Mouse (Mus musculus) heart, adult 11 months (tissue): ENCODE measurements around the gene Hdgfl2.

Experiments
- DNase-seq: peaks from one replicate; pipeline ENCODE4 v3.0.0; 2022

Gene Hdgfl2

DNA sequence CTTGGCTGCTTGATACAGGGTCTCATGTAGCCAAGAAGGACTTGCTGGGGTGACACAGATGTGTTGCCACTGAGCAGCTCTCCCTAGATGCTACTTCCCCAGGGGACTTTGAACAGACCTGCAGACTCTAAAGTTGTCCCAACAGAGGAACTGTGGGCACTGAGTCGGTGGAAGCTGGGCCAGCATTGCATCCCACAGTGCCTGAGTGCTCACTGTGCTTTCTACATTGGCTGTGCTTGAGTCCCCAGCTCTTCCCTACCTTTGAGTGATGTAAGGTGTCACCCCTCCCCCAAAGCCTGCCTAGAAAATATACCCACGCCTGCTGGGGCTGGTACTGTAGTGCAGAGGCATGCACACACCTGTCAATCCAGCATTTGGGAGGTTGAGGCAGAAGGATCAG lies 28.3 kb downstream of the Hdgfl2 start:
- peak; percentile 93 for DNase-seq

- peak; percentile 99 for DNase-seq
These were observed 29.1 kb downstream of the Hdgfl2 start for GRCm38 (mm10) chr17:56108334-56109044.

GRCm38 (mm10) chr17:56109219-56110051 lies 30.0 kb downstream of the Hdgfl2 start, which contains the start of gene Plin4:
Gene Plin4, minus strand, starts transcription at chr17:56109803.
- DNase-seq = peak; percentile 99

DNA sequence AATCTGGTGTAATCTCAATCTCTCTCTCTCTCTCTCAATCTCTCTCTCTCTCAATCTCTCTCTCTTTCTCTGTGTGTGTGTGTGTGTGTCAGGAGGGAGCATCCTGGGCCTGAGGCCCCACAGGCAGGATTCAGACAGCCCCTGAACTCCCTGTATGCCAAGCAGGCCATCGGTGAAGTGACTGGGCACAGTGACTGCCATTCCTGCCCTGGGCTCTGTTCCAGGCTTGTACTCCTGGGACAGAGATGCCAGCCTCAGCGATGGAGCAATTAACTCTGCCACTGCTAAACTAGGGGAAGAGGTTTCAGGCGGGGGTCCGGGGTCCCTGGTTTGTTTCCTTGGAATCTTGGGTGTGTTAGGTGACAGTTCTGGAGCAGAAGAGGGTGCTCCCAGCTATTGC lies 31.1 kb downstream of the Hdgfl2 start:
- peak; percentile 96 for DNase-seq

DNA sequence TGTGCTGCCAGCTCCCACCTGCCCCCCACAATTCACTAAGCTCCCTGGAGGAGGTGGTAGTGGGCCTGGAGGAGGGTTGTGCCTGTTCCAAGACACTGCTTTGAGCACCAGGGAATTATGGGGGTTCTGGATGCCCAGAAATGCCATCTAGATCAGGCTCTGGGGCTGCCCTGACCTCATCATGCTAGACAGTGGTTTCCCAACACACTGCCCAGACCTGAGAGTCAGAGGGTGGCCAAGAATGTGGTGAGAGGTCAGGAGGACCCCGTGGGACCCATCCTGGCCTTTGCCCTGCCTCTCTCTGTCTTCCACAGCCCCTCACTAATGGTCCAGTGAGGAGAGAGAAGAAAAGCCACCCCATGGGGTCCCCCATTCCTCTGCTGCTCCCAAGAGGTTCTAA lies 31.6 kb downstream of the Hdgfl2 start:
- peak; percentile 95 for DNase-seq

GRCm38 (mm10) chr17:56111864-56112263 lies 32.4 kb downstream of the Hdgfl2 start:
- DNase-seq = peak; percentile 96

- peak; percentile 90 for DNase-seq
These were observed 33.3 kb downstream of the Hdgfl2 start for GRCm38 (mm10) chr17:56112743-56113142.

- peak; percentile 92 for DNase-seq
These were observed 36.8 kb downstream of the Hdgfl2 start for GRCm38 (mm10) chr17:56116193-56116592.

- DNase-seq = peak; percentile 99
These were observed 37.8 kb downstream of the Hdgfl2 start, which contains the start of gene Plin5 for GRCm38 (mm10) chr17:56117251-56117710. Gene Plin5, minus strand, starts transcription at chr17:56117596.

- DNase-seq = no peak
These were observed 40.0 kb downstream of the Hdgfl2 start for GRCm38 (mm10) chr17:56119431-56119830.

- DNase-seq = peak; percentile 98
These were observed 40.8 kb downstream of the Hdgfl2 start for GRCm38 (mm10) chr17:56119981-56120880.

- peak; percentile 90 for DNase-seq
These were observed 42.4 kb downstream of the Hdgfl2 start, which contains the start of gene Lrg1 for GRCm38 (mm10) chr17:56121826-56122225. Gene Lrg1, minus strand, starts transcription at chr17:56122001.

DNA sequence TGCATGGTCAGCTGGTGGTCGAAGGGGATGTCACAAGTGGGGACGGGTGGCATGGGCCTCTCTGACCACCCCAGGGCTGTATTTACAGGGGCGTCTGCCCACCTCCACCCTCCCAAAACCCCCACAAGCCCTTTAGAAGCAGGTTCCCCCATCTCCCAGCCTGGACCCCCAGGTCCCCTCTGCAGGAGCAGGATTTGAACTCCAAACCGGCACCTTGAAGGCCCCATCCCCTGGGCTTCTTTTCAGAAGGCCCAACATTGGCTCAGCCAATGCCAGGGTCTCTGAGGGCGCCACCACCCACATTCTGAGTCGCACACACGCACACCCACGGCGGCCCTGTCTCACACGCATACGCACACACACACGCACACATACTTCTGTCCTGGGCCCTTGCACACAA lies 43.7 kb downstream of the Hdgfl2 start:
- peak; percentile 91 for DNase-seq

DNA sequence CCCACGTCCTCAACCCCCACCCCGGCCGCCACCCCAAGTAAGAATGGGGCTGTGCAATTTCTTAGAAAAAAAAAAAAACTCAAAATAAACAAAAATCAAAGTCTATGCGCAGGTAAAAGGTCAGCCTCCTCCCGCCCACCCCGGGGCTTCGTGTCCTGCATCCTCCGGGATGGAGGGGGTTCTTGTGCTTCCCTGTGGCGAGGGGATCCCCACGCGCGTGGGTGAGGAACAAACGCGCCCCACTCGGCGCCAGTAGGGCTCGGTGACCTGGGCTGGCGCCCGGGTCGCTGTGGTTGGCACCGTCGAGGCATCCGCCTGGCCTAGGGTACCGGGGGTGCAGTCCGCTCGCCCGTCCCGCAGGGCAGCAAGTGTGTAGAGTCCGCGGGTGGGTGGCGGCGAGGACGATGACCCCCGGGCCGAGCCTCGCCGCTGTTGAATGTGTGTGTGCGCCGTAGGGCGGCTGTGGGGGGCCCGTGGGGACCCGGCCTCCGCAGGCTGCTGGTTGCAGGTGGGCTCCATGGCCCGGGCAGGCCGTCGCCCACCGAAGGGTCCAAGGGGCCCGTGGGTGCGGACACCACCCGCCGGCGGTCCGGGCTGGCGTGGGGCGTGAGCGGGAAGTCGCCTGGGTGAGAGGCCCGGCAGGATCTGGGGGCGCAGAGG lies 44.4 kb downstream of the Hdgfl2 start:
- DNase-seq = peak; percentile 93

DNA sequence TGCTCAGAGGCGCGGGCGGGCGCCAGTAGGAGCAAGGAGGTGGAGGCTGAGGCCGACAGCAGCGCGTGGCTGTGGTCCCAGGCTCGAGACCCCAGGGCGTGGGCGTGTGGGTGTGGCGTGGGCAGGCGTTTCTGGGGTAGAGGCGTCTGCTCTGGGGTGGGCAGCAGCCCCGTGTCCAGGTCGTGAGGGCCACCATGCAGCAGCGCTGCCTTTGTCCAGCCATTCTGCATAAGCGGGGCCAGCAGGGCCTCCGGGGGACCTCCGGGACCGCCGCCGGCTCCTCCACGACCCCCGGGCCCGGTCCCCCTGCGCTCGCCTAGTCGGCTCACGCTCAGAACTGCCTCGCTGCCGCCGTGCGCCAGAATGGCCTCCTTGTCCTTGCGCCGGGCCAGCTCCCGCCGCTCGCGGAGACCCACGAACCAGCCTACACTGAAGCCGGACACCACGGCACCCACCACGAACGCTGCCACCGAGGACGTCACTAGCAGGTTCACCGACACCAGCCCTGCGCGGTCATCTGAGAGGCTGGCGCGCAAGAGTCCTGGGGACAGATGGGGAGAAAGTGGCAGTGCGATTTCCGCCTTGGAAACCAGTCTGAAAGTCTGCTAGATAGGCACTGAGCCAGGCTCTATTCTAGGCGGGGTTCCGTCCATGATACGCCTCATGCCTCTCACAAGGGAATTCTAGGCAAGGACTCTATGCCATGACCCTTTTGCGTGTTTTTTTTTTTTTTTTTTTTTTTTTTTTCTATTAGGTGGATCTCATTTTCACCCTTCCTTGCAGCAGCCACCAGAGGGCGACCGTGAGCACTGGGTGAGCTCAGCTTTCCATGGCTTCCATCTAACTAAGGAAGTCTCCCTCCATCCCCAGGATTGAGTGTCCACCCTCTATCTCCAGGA lies 45.2 kb downstream of the Hdgfl2 start:
- peak; percentile 98 for DNase-seq

GRCm38 (mm10) chr17:56125276-56125630 lies 45.8 kb downstream of the Hdgfl2 start:
- DNase-seq = peak; percentile 90

DNA sequence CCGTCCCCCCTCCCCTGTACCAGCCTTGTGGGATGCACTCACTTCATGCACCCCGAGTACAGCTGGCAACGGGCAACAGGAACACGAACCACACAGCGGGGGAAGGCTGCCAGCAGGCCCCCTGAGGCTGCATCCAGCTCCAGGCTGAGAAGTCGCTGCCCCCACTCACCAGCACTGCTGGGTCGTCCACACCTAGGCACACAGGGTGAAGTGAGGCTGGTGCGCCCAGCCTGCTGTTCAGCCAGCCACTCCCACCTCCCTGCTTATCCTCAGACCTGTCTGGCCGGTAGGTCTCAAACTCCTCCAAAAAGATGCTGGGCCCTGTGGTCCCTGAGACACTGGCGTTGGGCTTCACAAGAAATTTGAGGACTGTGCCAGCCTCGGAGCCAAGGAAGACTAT lies 46.7 kb downstream of the Hdgfl2 start:
- DNase-seq = peak; percentile 92

DNA sequence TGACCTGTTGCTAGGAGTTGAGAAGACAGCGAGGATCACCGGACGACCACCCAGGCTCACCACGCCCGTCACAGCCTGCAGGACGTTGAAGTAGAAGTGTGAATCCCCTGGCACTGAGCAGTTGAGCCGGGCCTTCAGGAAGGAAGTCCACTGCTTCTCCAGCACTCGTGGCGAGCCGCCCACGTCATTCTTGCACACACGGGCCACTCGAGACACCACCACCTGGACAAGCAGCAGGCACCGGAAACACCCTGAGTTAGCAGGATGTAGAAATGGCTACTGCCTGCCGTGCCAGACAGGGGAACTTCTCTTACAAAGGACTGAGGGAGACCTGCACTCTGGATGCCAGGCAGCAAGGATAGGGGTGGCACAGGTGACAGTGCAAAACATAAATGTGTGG lies 48.8 kb downstream of the Hdgfl2 start:
- DNase-seq = peak; percentile 92

DNA sequence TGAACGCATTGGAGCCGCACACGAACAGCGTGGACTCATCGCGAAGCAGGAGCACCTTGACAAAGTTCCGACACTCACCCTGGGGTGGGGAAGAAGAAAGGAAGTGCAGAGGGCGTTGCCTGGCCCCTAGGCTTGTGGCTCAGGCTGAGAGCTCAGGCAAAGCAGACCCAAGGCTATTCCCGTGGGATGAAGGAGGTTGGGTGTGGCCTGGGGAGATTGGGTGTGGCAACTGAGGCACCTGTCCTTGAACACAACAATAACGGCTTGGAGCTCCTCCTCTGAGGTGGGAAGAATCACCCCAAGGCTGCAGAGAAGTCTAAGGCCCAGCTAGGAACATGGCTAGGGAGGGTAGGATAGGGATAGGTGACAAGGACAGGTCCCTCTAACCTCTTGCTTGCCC lies 51.7 kb downstream of the Hdgfl2 start:
- no peak for DNase-seq

DNA sequence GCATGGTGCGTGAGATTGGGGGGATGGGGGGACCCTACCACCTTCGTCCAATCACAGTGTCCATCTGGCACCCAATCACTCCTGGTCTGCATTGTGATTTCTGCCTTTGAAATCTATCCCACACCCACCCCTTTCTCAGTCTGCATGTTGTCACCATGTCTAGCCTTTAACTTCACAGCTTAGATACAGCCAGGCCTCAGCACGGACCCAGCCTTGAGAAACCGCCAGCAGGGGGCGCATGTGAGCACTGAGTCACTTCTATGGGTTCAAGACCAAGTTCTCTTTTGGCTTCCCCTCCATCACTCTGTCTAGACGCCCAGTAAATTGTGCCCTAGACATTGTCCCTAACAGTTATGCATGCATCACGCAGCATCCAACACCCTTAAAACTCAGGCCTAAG lies 52.4 kb downstream of the Hdgfl2 start:
- DNase-seq = peak; percentile 96

DNA sequence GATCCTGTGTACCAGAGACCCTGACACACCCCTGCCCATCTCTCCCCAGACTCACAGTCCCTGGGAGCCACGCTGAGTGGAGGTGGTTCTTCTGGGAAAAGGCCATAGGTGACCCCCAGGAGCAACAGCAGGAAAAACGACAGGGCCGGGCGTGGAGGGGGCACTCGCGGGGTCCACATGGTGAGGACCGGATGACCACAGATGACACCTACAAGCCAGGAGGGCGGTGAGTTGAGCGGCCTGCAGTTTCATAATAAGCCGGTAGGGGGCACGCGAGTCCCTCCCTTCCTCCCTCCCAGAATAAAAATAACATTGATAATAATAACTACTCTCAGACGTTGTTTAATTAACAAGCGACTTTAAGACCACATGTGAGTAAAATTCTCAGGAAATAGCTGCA lies 53.2 kb downstream of the Hdgfl2 start:
- DNase-seq = peak; percentile 97
